Mouse (Mus musculus): ENCODE measurements around the gene Slc30a5. TPM values are rescaled to one million over a fixed set of nuclear protein-coding genes. Genes with fewer than 3 reads are reported as not detected.
A peak's percentile ranks its signal among the peaks of the same experiment; 100 is the strongest.

Gene Slc30a5
- total and polyA plus RNA-seq, 3 experiments: 57.4 to 58.3 TPM; not detected in 1

DNA sequence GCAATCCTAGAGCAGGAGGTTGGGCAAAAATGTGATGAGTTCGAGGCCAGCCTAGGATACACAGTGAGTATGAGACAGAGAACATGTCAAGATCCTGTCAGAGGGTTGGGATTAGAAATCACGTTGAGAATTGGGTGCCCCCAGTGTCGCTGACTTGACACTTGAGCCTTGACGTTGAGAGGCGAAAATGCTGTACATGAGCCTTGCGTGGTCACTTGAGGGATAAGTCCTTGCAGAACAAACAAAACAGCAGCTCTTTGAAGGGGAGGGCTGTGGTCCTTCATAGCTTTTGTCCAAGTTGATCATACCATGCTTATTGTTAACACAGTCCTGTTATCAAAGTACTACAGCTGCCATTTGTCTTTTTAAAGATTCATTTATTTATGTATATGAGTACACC is 56.5 kb downstream of the Slc30a5 start (continued):
- no peak for TF ChIP-seq USF2 (IDR thresholded peaks at IDR 0.05; ENCODE audit: borderline replicate concordance in 1 of 2, insufficient read depth in 1 of 2, low read depth in 1 of 2, low read length in 2 of 2)
- no peak for TF ChIP-seq ZC3H11A (IDR thresholded peaks at IDR 0.05; ENCODE audit: low read depth, low read length)
- TF ChIP-seq KAT2A (conservative IDR thresholded peaks at IDR 0.05; ENCODE audit: low read depth, low read length): no peak
- TF ChIP-seq ZNF384 (IDR thresholded peaks at IDR 0.05; ENCODE audit: low read depth, low read length): no peak
- 0 out of 2 replicates have a peak, but pooled peaks have one; percentile 18 for TF ChIP-seq MXI1 (IDR thresholded peaks at IDR 0.05; ENCODE audit: low read depth, low read length)
- TF ChIP-seq NRF1 (IDR thresholded peaks at IDR 0.05; ENCODE audit: insufficient read depth, low read depth, low read length, poor library complexity, severe bottlenecking): no peak
- TF ChIP-seq TCF12 (IDR thresholded peaks at IDR 0.05; ENCODE audit: low read depth, low read length): no peak; the same call in 1 of the 2 replicates
- TF ChIP-seq NELFE (IDR thresholded peaks at IDR 0.05; ENCODE audit: low read depth, low read length): no peak
- no peak for TF ChIP-seq ETS1 (IDR thresholded peaks at IDR 0.05; ENCODE audit: low read depth, low read length)
- no peak for TF ChIP-seq JUND (IDR thresholded peaks at IDR 0.05; ENCODE audit: low read depth, low read length)
- TF ChIP-seq RCOR1 (IDR thresholded peaks at IDR 0.05; ENCODE audit: low read depth, low read length): 0 out of 2 replicates have a peak, but pooled peaks have one; percentile 20
- no peak for TF ChIP-seq MAZ (IDR thresholded peaks at IDR 0.05; ENCODE audit: low read depth, low read length)
- no peak for TF ChIP-seq SMC3 (IDR thresholded peaks at IDR 0.05; ENCODE audit: low read depth, low read length)
- peak; percentile 60; the same call in 1 of the 2 replicates for TF ChIP-seq TAL1 (IDR thresholded peaks at IDR 0.05; ENCODE audit: low read length)

GRCm38 (mm10) chr13:100776056-100776419 is 57.2 kb downstream of the Slc30a5 start:
- TF ChIP-seq POLR2AphosphoS2 (IDR thresholded peaks at IDR 0.05; ENCODE audit: low read length) (peak; percentile 37; the same call in 1 of the 2 replicates), MYB (IDR thresholded peaks at IDR 0.05; ENCODE audit: low read depth, low read length) (no peak)
- H3K4me1 ChIP-seq (ENCODE audit: control insufficient read depth in 1 of 2, insufficient read depth in 2 of 2, low read length in 2 of 2): peaks cover 15 to 36% of the 10 kb centered on the region in 2 experiments
- DNase-seq (ENCODE audit: low read depth, low spot score): no peak
- peaks cover 0 to 40% of the 10 kb centered on the region in 2 experiments; a peak in 3 of 4 replicates for H3K36me3 ChIP-seq (ENCODE audit: control insufficient read depth in 1 of 2, insufficient read depth in 2 of 2, low read length in 2 of 2)
- H3K4me3 ChIP-seq (ENCODE audit: control insufficient read depth in 1 of 2, insufficient read depth in 1 of 2, low read depth in 2 of 2, low read length in 2 of 2): peak overlapping the region; percentile 36 to 80
- H3K27me3 ChIP-seq (ENCODE audit: control insufficient read depth in 1 of 2, insufficient read depth in 2 of 2, low read length in 2 of 2): no peaks in the 10 kb centered on the region
- H3K9ac ChIP-seq (ENCODE audit: control insufficient read depth, low read depth, low read length, poor library complexity, severe bottlenecking): peak overlapping the region; percentile 54
- H3K9me3 ChIP-seq (replicated peaks; ENCODE audit: insufficient read depth, low read length): no peaks in the 10 kb centered on the region
- peak overlapping the region; percentile 22 for H3K27ac ChIP-seq (ENCODE audit: control insufficient read depth, low read depth, low read length)
- peaks cover 10% of the 10 kb centered on the region for H3K79me2 ChIP-seq (ENCODE audit: control insufficient read depth, insufficient read depth, low read length, poor library complexity)

DNA sequence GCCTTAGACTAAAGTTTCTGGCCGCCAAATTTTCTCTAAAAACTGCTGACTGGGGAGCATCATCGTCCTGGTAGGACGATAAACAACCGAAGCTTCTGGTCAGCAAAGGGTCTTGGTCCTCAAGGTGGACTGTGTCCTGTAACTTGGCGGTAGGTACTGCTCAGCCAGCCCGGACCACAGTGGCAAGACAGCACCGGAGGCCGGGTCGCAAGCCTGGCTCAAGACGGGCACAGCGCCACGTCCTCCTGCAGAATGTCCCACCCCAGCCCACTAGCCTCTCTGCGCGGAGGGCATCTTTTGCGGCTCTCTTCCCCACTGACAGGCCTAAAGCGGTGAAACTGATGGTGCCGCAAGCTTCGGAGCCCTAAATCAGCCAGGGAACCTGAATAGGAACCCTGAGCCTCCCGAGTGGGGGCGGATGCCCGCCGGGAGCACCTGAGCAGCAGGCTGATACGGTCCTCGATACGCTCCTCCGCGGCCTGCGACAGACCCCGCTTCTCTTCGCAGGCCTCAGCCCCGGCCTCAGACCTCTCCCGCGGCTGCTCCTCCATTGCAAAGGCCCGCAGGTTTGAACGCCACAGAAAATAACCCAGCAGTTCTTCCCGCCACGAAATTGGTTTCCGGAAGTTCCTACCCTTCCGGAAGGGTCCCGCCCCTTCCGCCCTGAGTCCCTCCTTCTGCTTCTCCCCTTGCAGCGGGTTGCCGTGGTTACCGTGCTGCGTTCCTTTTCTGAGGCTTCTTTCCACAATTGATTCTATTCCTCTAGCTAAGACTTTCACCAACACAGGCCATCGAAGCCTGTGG is 57.8 kb downstream of the Slc30a5 start, which contains the start of gene Cenph:
Gene Cenph, minus strand, starts transcription at position 648 of the 804 bp plus-strand sequence.
- TF ChIP-seq UBTF (IDR thresholded peaks at IDR 0.05; ENCODE audit: borderline replicate concordance, insufficient read depth, low read depth, low read length) (0 out of 2 replicates have a peak, but pooled peaks have one; percentile 51), SIN3A (IDR thresholded peaks at IDR 0.05; ENCODE audit: low read length) (peak; percentile 80; the same call in 1 of the 2 replicates), E2F4 (IDR thresholded peaks at IDR 0.05; ENCODE audit: borderline replicate concordance, low read depth, low read length) (peak; percentile 98), MAZ (IDR thresholded peaks at IDR 0.05; ENCODE audit: low read depth, low read length) (no peak), TBP (IDR thresholded peaks at IDR 0.05; ENCODE audit: low read depth, low read length) (peak; percentile 73; the same call in 1 of the 2 replicates), POLR2A (IDR thresholded peaks at IDR 0.05; ENCODE audit: control insufficient read depth in 1 of 2, insufficient read depth in 1 of 2, low read depth in 1 of 2, low read length in 2 of 2, poor library complexity in 1 of 2) (peak; percentile 74 to 91), ELF1 (IDR thresholded peaks at IDR 0.05; ENCODE audit: low read depth, low read length) (peak; percentile 92), HCFC1 (IDR thresholded peaks at IDR 0.05; ENCODE audit: low read depth, low read length) (peak; percentile 83), NELFE (IDR thresholded peaks at IDR 0.05; ENCODE audit: low read depth, low read length) (peak; percentile 57), SMC3 (IDR thresholded peaks at IDR 0.05; ENCODE audit: low read depth, low read length) (no peak), ZNF384 (IDR thresholded peaks at IDR 0.05; ENCODE audit: low read depth, low read length) (no peak)
- H3K4me3 ChIP-seq (ENCODE audit: control insufficient read depth in 1 of 2, insufficient read depth in 1 of 2, low read depth in 2 of 2, low read length in 2 of 2): peak within 1 kb of the TSS; percentile 51 to 80
- peak; percentile 96 for DNase-seq (ENCODE audit: low read depth, low spot score)
- peak within 1 kb of the TSS; percentile 78 for H3K27ac ChIP-seq (ENCODE audit: control insufficient read depth, low read depth, low read length)
- H3K9me3 ChIP-seq (replicated peaks; ENCODE audit: insufficient read depth, low read length): no peaks in the 10 kb centered on the region
- H3K9ac ChIP-seq (ENCODE audit: control insufficient read depth, low read depth, low read length, poor library complexity, severe bottlenecking): peak within 1 kb of the TSS; percentile 90
- peaks cover 10% of the 10 kb centered on the region for H3K79me2 ChIP-seq (ENCODE audit: control insufficient read depth, insufficient read depth, low read length, poor library complexity)
- peaks cover 15 to 36% of the 10 kb centered on the region in 2 experiments for H3K4me1 ChIP-seq (ENCODE audit: control insufficient read depth in 1 of 2, insufficient read depth in 2 of 2, low read length in 2 of 2)
- H3K36me3 ChIP-seq (ENCODE audit: control insufficient read depth in 1 of 2, insufficient read depth in 2 of 2, low read length in 2 of 2): peaks cover 4 to 40% of the 10 kb centered on the region in 2 experiments
- no peaks in the 10 kb centered on the region for H3K27me3 ChIP-seq (ENCODE audit: control insufficient read depth in 1 of 2, insufficient read depth in 2 of 2, low read length in 2 of 2)
